Mouse (Mus musculus) small intestine, adult 2 months (tissue): ENCODE measurements at regions not wholly inside any gene's neighbourhood (a gene's known extent, or its start where the extent isn't known, plus 50 kb on each side); places are given as distances from the start of the nearest gene placed in this dataset.

ENCODE experiments used
- CTCF ChIP-seq: fragments of 200-500 bp; IDR thresholded peaks from 2 replicates; pipeline ENCODE4 v1.5.1; 2012; ENCODE audit warnings: low read depth, mild to moderate bottlenecking, control low read depth, inconsistent platforms, low read length, moderate library complexity, mixed read lengths; ENCODE audit not compliant: insufficient replicate concordance, insufficient read length; ENCODE audit errors: extremely low read depth
- POLR2A ChIP-seq: fragments of 200-500 bp; IDR thresholded peaks from 2 replicates; pipeline ENCODE4 v1.6.1; 2012; ENCODE audit warnings: low read depth, mild to moderate bottlenecking, control low read depth, inconsistent platforms, low read length, moderate library complexity

DNA sequence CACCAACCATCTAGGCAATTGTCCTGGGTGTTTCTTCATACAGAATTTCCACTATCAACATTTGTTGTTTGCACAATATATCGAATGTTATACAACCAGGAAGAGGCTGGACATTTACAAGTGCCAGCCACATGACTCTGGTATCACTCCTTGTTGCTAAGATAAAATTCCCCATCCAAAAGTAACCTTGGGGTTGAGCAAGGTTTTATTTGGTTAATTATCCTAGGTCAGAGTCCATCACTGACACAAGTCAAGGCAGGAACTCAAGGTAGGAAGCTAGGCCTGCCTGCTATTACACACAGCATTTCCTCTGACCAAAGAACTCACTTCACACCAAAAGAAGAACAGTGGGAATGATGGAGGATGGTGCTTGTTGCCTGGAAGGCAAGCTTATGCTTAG, 120.7 kb upstream of the Plppr1 start:
- TF ChIP-seq CTCF (no peak), POLR2A (no peak)
